Comparison of ENCODE assay signal across 8 mouse cellular contexts in the genomic region with DNA sequence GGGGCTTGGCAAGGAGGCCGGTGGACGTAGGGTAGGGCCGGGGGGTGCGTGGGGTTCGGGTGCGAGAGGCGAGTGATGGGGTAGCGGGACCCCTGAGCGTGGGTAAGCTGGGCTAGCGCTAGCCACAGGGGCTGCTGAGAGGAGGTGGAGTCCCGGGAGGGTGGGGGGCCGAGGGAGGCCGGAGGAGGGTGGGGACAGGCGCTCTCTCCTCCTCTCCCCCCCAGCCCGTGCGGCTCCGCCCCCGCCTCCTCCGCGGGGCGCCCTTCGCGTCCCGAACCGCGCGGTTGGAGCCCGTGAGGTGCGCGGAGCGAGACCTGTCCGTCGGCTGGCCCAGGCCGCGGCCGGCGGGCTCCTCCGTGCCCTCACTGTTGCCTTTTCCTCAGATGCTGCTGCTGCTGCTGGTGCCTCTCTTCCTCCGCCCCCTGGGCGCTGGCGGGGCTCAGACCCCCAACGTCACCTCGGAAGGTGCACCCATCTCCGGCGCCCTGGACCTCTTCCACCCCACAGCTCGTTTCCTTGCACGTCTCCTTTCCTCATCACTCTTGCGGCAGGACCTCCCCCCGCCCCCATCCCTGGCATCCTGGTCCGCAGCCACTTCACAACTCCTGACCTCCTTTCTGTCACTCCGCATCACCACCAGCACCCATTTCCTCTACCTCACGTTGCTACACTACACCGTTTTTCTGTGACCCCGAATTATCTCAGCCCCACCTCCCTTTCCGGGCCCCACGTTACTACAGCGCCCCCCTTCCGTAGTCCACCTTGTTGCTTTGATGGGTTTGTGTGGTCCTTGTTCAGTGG. TPM values are rescaled to one million over a fixed set of nuclear protein-coding genes. Genes with fewer than 3 reads are reported as not detected.
DNase-seq lines count a peak whose midpoint lies in the region; ATAC-seq and TF ChIP-seq lines count a peak whose summit lies in the region.

No protein-coding gene starts in this region.

- peak overlapping the region; percentile 94 for H3K9ac ChIP-seq in limb, embryonic 14.5 days (ENCODE audit: low read depth, low read length, severe bottlenecking)
- H3K9ac ChIP-seq in midbrain, embryonic 14.5 days (replicated peaks; ENCODE audit: low read length) = peak overlapping the region; percentile 98

- WGBS in spleen, adult 2 months = 2% methylated on average over 46 of the region's 58 CpGs
- WGBS in limb, embryonic 14.5 days = under 1% methylated on average over 19 of the region's 58 CpGs
- under 1% methylated on average over 55 of the region's 58 CpGs for WGBS in midbrain, embryonic 14.5 days

- H3K4me2 ChIP-seq in limb, embryonic 14.5 days (replicated peaks; ENCODE audit: low read depth, low read length, severe bottlenecking) = peak overlapping the region; percentile 87
- peak overlapping the region; percentile 86 for H3K4me2 ChIP-seq in midbrain, embryonic 14.5 days (ENCODE audit: low read length)

- peaks cover 16% of the 10 kb centered on the region for H3K4me1 ChIP-seq in spleen, adult 2 months (ENCODE audit: control insufficient read depth, insufficient read depth, insufficient read length)
- H3K4me1 ChIP-seq in limb, embryonic 14.5 days (ENCODE audit: control insufficient read depth, insufficient read depth, low read length) = peaks cover 27% of the 10 kb centered on the region
- H3K4me1 ChIP-seq in midbrain, embryonic 14.5 days (ENCODE audit: control insufficient read depth, insufficient read depth, low read length) = peaks cover 43% of the 10 kb centered on the region

- no peak for TF ChIP-seq POLR2A in spleen, adult 2 months (IDR thresholded peaks at IDR 0.05; ENCODE audit: low read depth, low read length)
- TF ChIP-seq POLR2A in limb, embryonic 14.5 days (IDR thresholded peaks at IDR 0.05; ENCODE audit: borderline replicate concordance, extremely low read depth, insufficient read depth, insufficient read length) = no peak

- H3K9me3 ChIP-seq in limb, embryonic 14.5 days (ENCODE audit: control insufficient read depth, low read length) = no peaks in the 10 kb centered on the region
- H3K9me3 ChIP-seq in midbrain, embryonic 14.5 days (ENCODE audit: control insufficient read depth, low read length) = no peaks in the 10 kb centered on the region

- no peaks in the 10 kb centered on the region for H3K36me3 ChIP-seq in spleen, adult 2 months (ENCODE audit: control insufficient read depth, insufficient read depth, low read length)
- H3K36me3 ChIP-seq in limb, embryonic 14.5 days (ENCODE audit: control insufficient read depth, insufficient read depth, low read length) = 0 out of 2 replicates have a peak, but pooled peaks cover 4% of the 10 kb centered on the region
- no peaks in the 10 kb centered on the region; the same call in 1 of the 2 replicates for H3K36me3 ChIP-seq in midbrain, embryonic 14.5 days (ENCODE audit: control insufficient read depth, insufficient read depth, low read length)

- peak; percentile 20 for ATAC-seq in common myeloid progenitor, adult 5-6 weeks (replicated peaks; ENCODE audit: low read depth, poor library complexity, severe bottlenecking)
- ATAC-seq in limb, embryonic 14.5 days (ENCODE audit: low FRiP score, low read depth) = peak; percentile 71
- peak; percentile 40 for ATAC-seq in midbrain, embryonic 14.5 days (ENCODE audit: low FRiP score, low TSS enrichment)

- peak overlapping the region; percentile 74 for H3K4me3 ChIP-seq in spleen, adult 2 months (ENCODE audit: extremely low read depth, insufficient read depth, insufficient read length)
- H3K4me3 ChIP-seq in limb, embryonic 14.5 days (replicated peaks; ENCODE audit: low read length) = peak overlapping the region; percentile 86
- peak overlapping the region; percentile 92 for H3K4me3 ChIP-seq in midbrain, embryonic 14.5 days (replicated peaks; ENCODE audit: low read depth, low read length)

- TF ChIP-seq CTCF in spleen, adult 2 months (IDR thresholded peaks at IDR 0.05; ENCODE audit: extremely low read depth, insufficient read depth, insufficient read length, insufficient replicate concordance) = no peak

- peak; percentile 21 to 47 for DNase-seq in spleen, adult 2 months (ENCODE audit: low read depth in 1 of 2, low spot score in 2 of 2)
- no peak for DNase-seq in spleen, adult 12 weeks (ENCODE audit: low spot score)
- peak; percentile 45 to 65 for DNase-seq in gastrocnemius, postnatal 4 days (ENCODE audit: low spot score in 2 of 2)
- peak; percentile 41 for DNase-seq in kidney, adult 11 months
- peak; percentile 67 for DNase-seq in limb, embryonic 14.5 days (ENCODE audit: low spot score)
- peak; percentile 81 for DNase-seq in midbrain, embryonic 14.5 days
- DNase-seq in testis, postnatal 14 days (ENCODE audit: low spot score) = peak; percentile 46

- H3K27ac ChIP-seq in spleen, adult 2 months (ENCODE audit: insufficient read depth, low read length) = peak overlapping the region; percentile 7; the same call in 1 of the 2 replicates
- H3K27ac ChIP-seq in limb, embryonic 14.5 days (replicated peaks; ENCODE audit: low read depth, low read length) = peak overlapping the region; percentile 77
- peak overlapping the region; percentile 97 for H3K27ac ChIP-seq in midbrain, embryonic 14.5 days (replicated peaks; ENCODE audit: low read depth, low read length)

- peaks cover 5% of the 10 kb centered on the region; the same call in 1 of the 2 replicates for H3K27me3 ChIP-seq in spleen, adult 2 months (ENCODE audit: control insufficient read depth, insufficient read depth, low read length)
- H3K27me3 ChIP-seq in limb, embryonic 14.5 days (ENCODE audit: control insufficient read depth, insufficient read depth, low read length) = no peaks in the 10 kb centered on the region
- H3K27me3 ChIP-seq in midbrain, embryonic 14.5 days (ENCODE audit: control insufficient read depth, insufficient read depth, low read length) = peaks cover 4% of the 10 kb centered on the region; the same call in 1 of the 2 replicates

RNA-seq across cellular contexts. Expression of gene Gabbr1, which starts 0.7 kb away (rescaled TPM):
- polyA plus RNA-seq in spleen, adult 2 months (2012; rRNA removed) = 28.7 and 29.7 TPM in 2 replicates
- 1.3 and 3.5 TPM in 2 replicates for total RNA-seq in common myeloid progenitor, adult 5-6 weeks (2017)
- 10 to 100 TPM; 24.2 to 25.4 TPM for total RNA-seq in gastrocnemius, postnatal 4 days (2021)
- polyA plus RNA-seq in limb, embryonic 14.5 days (2012; rRNA removed) = 111 and 139 TPM in 2 replicates
- 8.4 and 11.1 TPM in 2 replicates for polyA plus RNA-seq in limb, embryonic 14.5 days (2014; fragmentation: Nextera tagmentation; extraction: Ambion mirVana)
- 103 and 123 TPM in 2 replicates for polyA plus RNA-seq in midbrain, embryonic 14.5 days (2014; fragmentation: Nextera tagmentation; extraction: Ambion mirVana)

RNA-seq across cellular contexts. Expression of gene Mog, which starts 23.3 kb away (rescaled TPM):
- polyA plus RNA-seq in spleen, adult 2 months (2012; rRNA removed) = not detected in 2 replicates
- total RNA-seq in common myeloid progenitor, adult 5-6 weeks (2017) = not detected in 2 replicates
- total RNA-seq in gastrocnemius, postnatal 4 days (2021) = not detected
- not detected in 2 replicates for polyA plus RNA-seq in limb, embryonic 14.5 days (2012; rRNA removed)
- 0.35 TPM in 1 of 2 replicates, not detected in the other for polyA plus RNA-seq in limb, embryonic 14.5 days (2014; fragmentation: Nextera tagmentation; extraction: Ambion mirVana)
- 1.9 and 2.2 TPM in 2 replicates for polyA plus RNA-seq in midbrain, embryonic 14.5 days (2014; fragmentation: Nextera tagmentation; extraction: Ambion mirVana)

RNA-seq across cellular contexts. Expression of gene Olfr90, which starts 41.8 kb away (rescaled TPM):
- 0.14 TPM in 1 of 2 replicates, not detected in the other for polyA plus RNA-seq in spleen, adult 2 months (2012; rRNA removed)
- not detected in 2 replicates for total RNA-seq in common myeloid progenitor, adult 5-6 weeks (2017)
- total RNA-seq in gastrocnemius, postnatal 4 days (2021) = not detected
- polyA plus RNA-seq in limb, embryonic 14.5 days (2012; rRNA removed) = not detected in 2 replicates
- polyA plus RNA-seq in limb, embryonic 14.5 days (2014; fragmentation: Nextera tagmentation; extraction: Ambion mirVana) = not detected in 2 replicates
- not detected in 2 replicates for polyA plus RNA-seq in midbrain, embryonic 14.5 days (2014; fragmentation: Nextera tagmentation; extraction: Ambion mirVana)

RNA-seq across cellular contexts. Expression of gene Zfp57, which starts 45.5 kb away (rescaled TPM):
- 0.62 and 0.75 TPM in 2 replicates for polyA plus RNA-seq in spleen, adult 2 months (2012; rRNA removed)
- 1.1 and 2.9 TPM in 2 replicates for total RNA-seq in common myeloid progenitor, adult 5-6 weeks (2017)
- 10 to 100 TPM in 1 of 2 experiments, 1 to 10 TPM in 1; 8.7 to 10.1 TPM for total RNA-seq in gastrocnemius, postnatal 4 days (2021)
- 140 and 149 TPM in 2 replicates for polyA plus RNA-seq in limb, embryonic 14.5 days (2012; rRNA removed)
- polyA plus RNA-seq in limb, embryonic 14.5 days (2014; fragmentation: Nextera tagmentation; extraction: Ambion mirVana) = 85.9 and 86.1 TPM in 2 replicates
- polyA plus RNA-seq in midbrain, embryonic 14.5 days (2014; fragmentation: Nextera tagmentation; extraction: Ambion mirVana) = 283 and 301 TPM in 2 replicates

RNA-seq across cellular contexts. Expression of gene Olfr91, which starts 51.6 kb away (rescaled TPM):
- polyA plus RNA-seq in spleen, adult 2 months (2012; rRNA removed) = not detected in 2 replicates
- not detected in 2 replicates for total RNA-seq in common myeloid progenitor, adult 5-6 weeks (2017)
- total RNA-seq in gastrocnemius, postnatal 4 days (2021) = not detected
- not detected in 2 replicates for polyA plus RNA-seq in limb, embryonic 14.5 days (2012; rRNA removed)
- polyA plus RNA-seq in limb, embryonic 14.5 days (2014; fragmentation: Nextera tagmentation; extraction: Ambion mirVana) = 0.07 TPM in 1 of 2 replicates, not detected in the other
- polyA plus RNA-seq in midbrain, embryonic 14.5 days (2014; fragmentation: Nextera tagmentation; extraction: Ambion mirVana) = not detected in 2 replicates

Comparison
In these comparisons a context has a peak if more than half of its experiments do, and no peak if none do; other contexts are left out.
1. H3K27ac ChIP-seq: peak in every context shown above with its lines; median percentile 97 in midbrain, embryonic 14.5 days; 77 in limb, embryonic 14.5 days; 7 in spleen, adult 2 months.
2. ATAC-seq: peak in every context shown above with its lines; median percentile 71 in limb, embryonic 14.5 days; 40 in midbrain, embryonic 14.5 days; 20 in common myeloid progenitor, adult 5-6 weeks.